Mouse (Mus musculus): Measurements from ENCODE around the gene Sugp2. TPM values are rescaled to one million over a fixed set of nuclear protein-coding genes. Genes with fewer than 3 reads are reported as not detected.

Gene Sugp2
- total RNA-seq, 1 experiment, result 45.5 TPM

GRCm38 (mm10) chr8:70315624-70316510 lies 81.8 kb downstream of the Sugp2 start, which contains the start of gene Cers1:
Cers1 (plus strand) TSS chr8:70315775.
- H3K4me3 ChIP-seq (ENCODE audit: insufficient read depth in 1 of 2, low read depth in 1 of 2, low read length in 2 of 2, poor library complexity in 1 of 2, severe bottlenecking in 1 of 2), result peak within 1 kb of the TSS; percentile 71 to 72
- H3K27ac ChIP-seq (ENCODE audit: insufficient read depth, low read depth, low read length, poor library complexity, severe bottlenecking), result no peak within 1 kb of the TSS
- DNase-seq (ENCODE audit: low read depth, low spot score), result peak; percentile 35
- H3K9ac ChIP-seq (ENCODE audit: insufficient read depth, low read depth, low read length, poor library complexity, severe bottlenecking), result peak within 1 kb of the TSS; percentile 62
- H3K4me1 ChIP-seq (ENCODE audit: control insufficient read depth in 2 of 2, insufficient read depth in 2 of 2, low read length in 2 of 2, poor library complexity in 1 of 2), result peaks cover 0 to 7% of the 10 kb centered on the region in 2 experiments; a peak in 1 of 4 replicates
- H3K9me3 ChIP-seq (ENCODE audit: control insufficient read depth, insufficient read depth, low read depth, low read length), result no peaks in the 10 kb centered on the region
- TF ChIP-seq MAFK (IDR thresholded peaks at IDR 0.05; ENCODE audit: insufficient read depth, low read depth, low read length) (no peak), ZNF384 (IDR thresholded peaks at IDR 0.05; ENCODE audit: low read depth, low read length) (no peak), CHD2 (IDR thresholded peaks at IDR 0.05; ENCODE audit: low read depth, low read length) (peak; percentile 87), HCFC1 (IDR thresholded peaks at IDR 0.05; ENCODE audit: borderline replicate concordance, insufficient read depth, low read length) (0 out of 2 replicates have a peak, but pooled peaks have one; percentile 39), ZC3H11A (IDR thresholded peaks at IDR 0.05; ENCODE audit: borderline replicate concordance, low read depth, low read length) (no peak)
- peaks cover 16% of the 10 kb centered on the region; the same call in 1 of the 2 replicates for H3K36me3 ChIP-seq (ENCODE audit: control insufficient read depth, insufficient read depth, low read length, poor library complexity, severe bottlenecking)
- in situ Hi-C loops (cut with MboI; ENCODE audit: low sequenced_read_pairs in 2 of 2, unreplicated experiment in 2 of 2), result no loop called here

GRCm38 (mm10) chr8:70316511-70317504 lies 82.8 kb downstream of the Sugp2 start:
- Histone ChIP-seq H3K9ac (ENCODE audit: insufficient read depth, low read depth, low read length, poor library complexity, severe bottlenecking) (peak overlapping the region; percentile 62; the same call in 1 of the 2 replicates), H3K27ac (ENCODE audit: insufficient read depth, low read depth, low read length, poor library complexity, severe bottlenecking) (no peak overlapping the region), H3K4me1 (ENCODE audit: control insufficient read depth in 2 of 2, insufficient read depth in 2 of 2, low read length in 2 of 2, poor library complexity in 1 of 2) (peaks cover 0 to 7% of the 10 kb centered on the region in 2 experiments; a peak in 1 of 4 replicates), H3K9me3 (ENCODE audit: control insufficient read depth, insufficient read depth, low read depth, low read length) (no peaks in the 10 kb centered on the region), H3K36me3 (ENCODE audit: control insufficient read depth, insufficient read depth, low read length, poor library complexity, severe bottlenecking) (peaks cover 12% of the 10 kb centered on the region; the same call in 1 of the 2 replicates), H3K4me3 (ENCODE audit: insufficient read depth in 1 of 2, low read depth in 1 of 2, low read length in 2 of 2, poor library complexity in 1 of 2, severe bottlenecking in 1 of 2) (peak overlapping the region; percentile 71 to 72; a peak in 3 of 4 replicates)
- no peak for TF ChIP-seq HCFC1 (IDR thresholded peaks at IDR 0.05; ENCODE audit: borderline replicate concordance, insufficient read depth, low read length)
- no peak for TF ChIP-seq CHD2 (IDR thresholded peaks at IDR 0.05; ENCODE audit: low read depth, low read length)
- TF ChIP-seq ZC3H11A (IDR thresholded peaks at IDR 0.05; ENCODE audit: borderline replicate concordance, low read depth, low read length), result no peak
- no peak for TF ChIP-seq MAFK (IDR thresholded peaks at IDR 0.05; ENCODE audit: insufficient read depth, low read depth, low read length)
- TF ChIP-seq ZNF384 (IDR thresholded peaks at IDR 0.05; ENCODE audit: low read depth, low read length), result no peak
- peak; percentile 76 for DNase-seq (ENCODE audit: low read depth, low spot score)
- in situ Hi-C loops (cut with MboI; ENCODE audit: low sequenced_read_pairs in 2 of 2, unreplicated experiment in 2 of 2), result no loop called here

GRCm38 (mm10) chr8:70317872-70318271 lies 83.8 kb downstream of the Sugp2 start:
- Histone ChIP-seq H3K36me3 (ENCODE audit: control insufficient read depth, insufficient read depth, low read length, poor library complexity, severe bottlenecking) (peaks cover 13% of the 10 kb centered on the region; the same call in 1 of the 2 replicates), H3K9me3 (ENCODE audit: control insufficient read depth, insufficient read depth, low read depth, low read length) (no peaks in the 10 kb centered on the region), H3K4me3 (ENCODE audit: insufficient read depth in 1 of 2, low read depth in 1 of 2, low read length in 2 of 2, poor library complexity in 1 of 2, severe bottlenecking in 1 of 2) (no peak overlapping the region), H3K27ac (ENCODE audit: insufficient read depth, low read depth, low read length, poor library complexity, severe bottlenecking) (no peak overlapping the region), H3K9ac (ENCODE audit: insufficient read depth, low read depth, low read length, poor library complexity, severe bottlenecking) (no peak overlapping the region), H3K4me1 (ENCODE audit: control insufficient read depth in 2 of 2, insufficient read depth in 2 of 2, low read length in 2 of 2, poor library complexity in 1 of 2) (peaks cover 0 to 7% of the 10 kb centered on the region in 2 experiments; a peak in 1 of 4 replicates)
- TF ChIP-seq HCFC1 (IDR thresholded peaks at IDR 0.05; ENCODE audit: borderline replicate concordance, insufficient read depth, low read length), result no peak
- TF ChIP-seq MAFK (IDR thresholded peaks at IDR 0.05; ENCODE audit: insufficient read depth, low read depth, low read length), result no peak
- TF ChIP-seq ZNF384 (IDR thresholded peaks at IDR 0.05; ENCODE audit: low read depth, low read length), result no peak
- no peak for TF ChIP-seq CHD2 (IDR thresholded peaks at IDR 0.05; ENCODE audit: low read depth, low read length)
- no peak for TF ChIP-seq ZC3H11A (IDR thresholded peaks at IDR 0.05; ENCODE audit: borderline replicate concordance, low read depth, low read length)
- in situ Hi-C loops (cut with MboI; ENCODE audit: low sequenced_read_pairs in 2 of 2, unreplicated experiment in 2 of 2), result no loop called here
- DNase-seq (ENCODE audit: low read depth, low spot score), result no peak

GRCm38 (mm10) chr8:70323716-70324115 lies 89.7 kb downstream of the Sugp2 start:
- TF ChIP-seq ZNF384 (IDR thresholded peaks at IDR 0.05; ENCODE audit: low read depth, low read length) (no peak), HCFC1 (IDR thresholded peaks at IDR 0.05; ENCODE audit: borderline replicate concordance, insufficient read depth, low read length) (no peak), CHD2 (IDR thresholded peaks at IDR 0.05; ENCODE audit: low read depth, low read length) (no peak), ZC3H11A (IDR thresholded peaks at IDR 0.05; ENCODE audit: borderline replicate concordance, low read depth, low read length) (no peak), MAFK (IDR thresholded peaks at IDR 0.05; ENCODE audit: insufficient read depth, low read depth, low read length) (no peak)
- in situ Hi-C loops (cut with MboI; ENCODE audit: low sequenced_read_pairs in 2 of 2, unreplicated experiment in 2 of 2), result no loop called here
- DNase-seq (ENCODE audit: low read depth, low spot score), result no peak
- Histone ChIP-seq H3K36me3 (ENCODE audit: control insufficient read depth, insufficient read depth, low read length, poor library complexity, severe bottlenecking) (peaks cover 8% of the 10 kb centered on the region; the same call in 1 of the 2 replicates), H3K4me3 (ENCODE audit: insufficient read depth in 1 of 2, low read depth in 1 of 2, low read length in 2 of 2, poor library complexity in 1 of 2, severe bottlenecking in 1 of 2) (no peak overlapping the region), H3K9me3 (ENCODE audit: control insufficient read depth, insufficient read depth, low read depth, low read length) (no peaks in the 10 kb centered on the region), H3K9ac (ENCODE audit: insufficient read depth, low read depth, low read length, poor library complexity, severe bottlenecking) (no peak overlapping the region), H3K27ac (ENCODE audit: insufficient read depth, low read depth, low read length, poor library complexity, severe bottlenecking) (no peak overlapping the region), H3K4me1 (ENCODE audit: control insufficient read depth in 2 of 2, insufficient read depth in 2 of 2, low read length in 2 of 2, poor library complexity in 1 of 2) (no peaks in the 10 kb centered on the region)
